Mouse (Mus musculus) kidney, adult 2 months (tissue): ENCODE measurements around the gene Prex1. TPM values are rescaled to one million over a fixed set of nuclear protein-coding genes. Genes with fewer than 3 reads are reported as not detected.

Experiments used
- DNase-seq: peaks from one replicate; pipeline ENCODE4 v3.0.0; 2021
- H3K27ac ChIP-seq: fragments of 200-500 bp; 2 replicates; pipeline ENCODE4 v1.5.1; 2012; ENCODE audit warnings: low read depth, low read length, control low read depth, inconsistent platforms; ENCODE audit not compliant: insufficient read depth
- H3K27me3 ChIP-seq: fragments of 200-500 bp; replicated peaks from 2 replicates; pipeline ENCODE4 v1.6.1; 2012; ENCODE audit warnings: mild to moderate bottlenecking, moderate library complexity, low read length, inconsistent platforms; ENCODE audit not compliant: control insufficient read depth, insufficient read depth
- H3K36me3 ChIP-seq: fragments of 200-500 bp; 2 replicates; pipeline ENCODE4 v1.6.1; 2012; ENCODE audit warnings: mild to moderate bottlenecking, moderate library complexity, low read length, inconsistent platforms; ENCODE audit not compliant: control insufficient read depth, insufficient read depth
- H3K4me1 ChIP-seq: fragments of 200-500 bp; 2 replicates; pipeline ENCODE4 v1.6.1; 2011; ENCODE audit warnings: low read length; ENCODE audit not compliant: control insufficient read depth, insufficient read depth
- H3K4me3 ChIP-seq: fragments of 200-500 bp; 2 replicates; pipeline ENCODE4 v1.5.1; 2011; ENCODE audit warnings: mild to moderate bottlenecking, low read depth, low read length, control low read depth; ENCODE audit not compliant: insufficient read depth
- CTCF ChIP-seq: fragments of 200-500 bp; conservative IDR thresholded peaks from 2 replicates; pipeline ENCODE4 v1.5.1; 2011; ENCODE audit warnings: low read depth, mild to moderate bottlenecking, control low read depth, low read length, moderate library complexity, mixed read lengths; ENCODE audit not compliant: insufficient read depth, insufficient read length
- POLR2A ChIP-seq: fragments of 200-500 bp; IDR thresholded peaks from one replicate; pipeline ENCODE4 v1.6.1; 2011; ENCODE audit warnings: low read depth, low read length, control low read depth
- WGBS: fragments of 180-500 bp; shearing (Covaris S2); methylation state at CpG from one replicate; pipeline ENCODE4 v1.1.7; 2018; 5-methylcytosine and 5-hydroxymethylcytosine counted together
- polyA plus RNA-seq: library from polyadenylated mRNA; depleted of rRNA; stranded (reverse); fragments of >200 nt; gene quantifications from 2 replicates; pipeline ENCODE4 v1.2.3, GENCODE M21; 2012

The Prex1 gene
- polyA plus RNA-seq, 1 experiment, result 14.5 TPM

- Histone ChIP-seq H3K4me3 (no peak overlapping the region), H3K36me3 (no peaks in the 10 kb centered on the region), H3K4me1 (no peaks in the 10 kb centered on the region), H3K27me3 (no peaks in the 10 kb centered on the region), H3K27ac (no peak overlapping the region)
- no peak for DNase-seq
- no peak for TF ChIP-seq POLR2A
- TF ChIP-seq CTCF, result no peak
- WGBS, result 72% methylated on average over 10 of the region's 10 CpGs
These were observed 81.9 kb downstream of the Prex1 start for GRCm38 (mm10) chr2:166631621-166632171.

- Histone ChIP-seq H3K36me3 (no peaks in the 10 kb centered on the region), H3K27me3 (no peaks in the 10 kb centered on the region), H3K4me3 (no peak overlapping the region), H3K4me1 (no peaks in the 10 kb centered on the region), H3K27ac (no peak overlapping the region)
- WGBS, result 80% methylated on average over 5 of the region's 5 CpGs
- TF ChIP-seq CTCF (no peak), POLR2A (no peak)
- no peak for DNase-seq
These were observed 82.4 kb downstream of the Prex1 start for GRCm38 (mm10) chr2:166631189-166631588.

DNA sequence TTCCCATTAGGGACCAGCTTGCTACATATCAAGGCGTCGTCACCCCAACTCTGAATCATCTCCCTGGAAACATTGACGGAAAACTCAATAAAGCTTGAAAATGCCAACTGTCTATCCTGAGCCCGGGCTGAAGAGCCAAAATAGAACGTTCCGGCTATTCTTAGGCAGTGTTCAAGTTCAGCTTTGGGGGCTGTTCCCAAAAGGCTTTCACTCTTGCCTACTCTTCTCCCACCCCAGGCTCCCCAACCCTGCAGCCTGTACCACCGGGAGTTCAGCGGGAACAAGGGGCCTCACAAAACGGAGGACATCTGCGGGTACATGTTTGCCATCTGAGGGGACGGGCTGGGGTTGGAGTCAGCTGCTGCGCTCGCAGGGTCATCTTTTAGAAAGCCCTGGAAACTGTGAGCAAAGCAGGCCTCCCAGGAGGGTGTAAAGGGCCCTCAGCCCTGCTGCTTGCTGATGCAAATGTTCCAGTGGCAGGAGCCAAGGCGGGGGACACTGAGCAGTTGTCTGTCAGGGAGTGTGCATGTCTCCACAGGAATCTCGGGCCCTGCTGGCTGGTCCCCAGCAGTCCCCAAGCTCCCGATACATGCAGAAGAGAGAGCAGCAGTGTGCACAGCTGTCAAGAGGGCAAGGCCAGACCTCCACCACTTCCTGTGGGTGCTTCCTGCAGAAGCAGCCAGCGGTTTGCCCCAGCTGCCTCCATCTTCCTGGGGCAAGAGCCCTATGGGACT is 83.5 kb downstream of the Prex1 start:
- H3K36me3 ChIP-seq, result no peaks in the 10 kb centered on the region
- peak; percentile 45 for DNase-seq
- no peaks in the 10 kb centered on the region for H3K27me3 ChIP-seq
- no peaks in the 10 kb centered on the region for H3K4me1 ChIP-seq
- H3K4me3 ChIP-seq, result no peak overlapping the region
- 81% methylated on average over 17 of the region's 17 CpGs for WGBS
- no peak for TF ChIP-seq POLR2A
- TF ChIP-seq CTCF, result no peak
- no peak overlapping the region for H3K27ac ChIP-seq

- DNase-seq, result no peak
- no peaks in the 10 kb centered on the region for H3K36me3 ChIP-seq
- TF ChIP-seq POLR2A (no peak), CTCF (no peak)
- H3K27me3 ChIP-seq, result no peaks in the 10 kb centered on the region
- no peak overlapping the region for H3K4me3 ChIP-seq
- no peaks in the 10 kb centered on the region for H3K4me1 ChIP-seq
- no peak overlapping the region for H3K27ac ChIP-seq
- WGBS, result 88% methylated on average over 6 of the region's 6 CpGs
These were observed 86.1 kb downstream of the Prex1 start for GRCm38 (mm10) chr2:166627578-166627977.

DNA sequence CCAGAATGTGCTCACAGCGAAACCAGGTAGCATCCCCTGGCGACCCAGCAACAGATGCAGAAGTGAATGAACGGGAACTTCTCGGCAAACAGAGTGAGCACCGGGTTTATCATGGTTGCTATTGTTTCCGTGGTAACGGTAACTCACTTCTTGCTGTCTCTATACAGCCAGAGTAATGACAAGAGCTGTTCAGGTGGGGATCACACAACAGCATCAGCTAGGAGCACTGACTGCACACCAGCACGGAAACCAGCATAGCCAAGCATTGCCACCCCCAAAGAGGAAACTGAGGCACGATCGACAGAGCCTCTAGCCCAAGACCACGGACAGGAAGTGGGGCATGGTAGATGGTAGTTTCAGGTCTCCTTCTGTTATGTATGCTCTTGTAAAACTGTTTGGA is 88.4 kb downstream of the Prex1 start:
- DNase-seq, result no peak
- H3K27ac ChIP-seq, result no peak overlapping the region
- H3K36me3 ChIP-seq, result no peaks in the 10 kb centered on the region
- H3K4me1 ChIP-seq, result no peaks in the 10 kb centered on the region
- H3K4me3 ChIP-seq, result no peak overlapping the region
- H3K27me3 ChIP-seq, result no peaks in the 10 kb centered on the region
- 85% methylated on average over 11 of the region's 11 CpGs for WGBS
- TF ChIP-seq CTCF, result no peak
- no peak for TF ChIP-seq POLR2A

DNA sequence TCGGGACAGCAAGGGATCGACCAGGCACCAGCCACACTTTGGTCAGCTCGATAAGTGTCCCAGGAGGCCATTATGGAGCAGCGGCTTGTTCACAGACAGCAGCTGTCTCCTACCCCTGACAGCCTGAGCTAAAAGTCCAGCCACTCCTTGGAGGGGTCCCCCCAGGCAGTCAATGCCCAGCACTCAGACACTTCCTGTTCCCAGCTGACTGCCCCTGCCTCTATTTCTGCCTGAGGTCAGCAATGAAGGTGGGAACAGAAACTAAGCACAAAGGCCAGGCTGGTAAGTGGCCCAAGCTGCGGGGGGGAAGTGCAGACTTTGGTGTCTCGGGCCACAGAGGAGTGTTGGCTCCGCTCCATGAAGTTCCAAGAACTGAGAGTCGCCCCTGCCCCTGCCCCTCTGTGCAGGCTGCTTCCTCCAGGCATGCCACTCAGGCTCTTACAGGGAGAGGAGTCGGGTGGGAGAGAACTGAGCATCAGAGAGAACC is 90.5 kb downstream of the Prex1 start:
- Histone ChIP-seq H3K36me3 (no peaks in the 10 kb centered on the region), H3K27me3 (no peaks in the 10 kb centered on the region), H3K4me1 (0 out of 2 replicates have a peak, but pooled peaks cover 4% of the 10 kb centered on the region), H3K27ac (no peak overlapping the region), H3K4me3 (no peak overlapping the region)
- WGBS, result 17% methylated on average over 9 of the region's 9 CpGs
- TF ChIP-seq CTCF, result no peak
- TF ChIP-seq POLR2A, result no peak
- peak; percentile 73 for DNase-seq

GRCm38 (mm10) chr2:166622590-166622989 is 91.0 kb downstream of the Prex1 start:
- Histone ChIP-seq H3K27ac (no peak overlapping the region), H3K4me1 (0 out of 2 replicates have a peak, but pooled peaks cover 4% of the 10 kb centered on the region), H3K36me3 (no peaks in the 10 kb centered on the region), H3K27me3 (no peaks in the 10 kb centered on the region), H3K4me3 (no peak overlapping the region)
- no peak for TF ChIP-seq POLR2A
- TF ChIP-seq CTCF, result no peak
- WGBS, result 71% methylated on average over 7 of the region's 7 CpGs
- DNase-seq, result no peak
